Mouse (Mus musculus): ENCODE data around the gene Farp1. TPM values are rescaled to one million over a fixed set of nuclear protein-coding genes. Genes with fewer than 3 reads are reported as not detected.
A peak's percentile ranks its signal among the peaks of the same experiment; 100 is the strongest.

Farp1 gene
- polyA plus RNA-seq, 2 experiments = 43.3 to 78.5 TPM

- ATAC-seq (ENCODE audit: low FRiP score, low read depth) (0 out of 2 replicates have a peak, but pooled peaks have one; percentile 11), DNase-seq (ENCODE audit: low spot score) (no peak)
- WGBS = 71% methylated on average over 13 of the region's 13 CpGs
- Histone ChIP-seq H3K4me2 (replicated peaks; ENCODE audit: low read depth, low read length, severe bottlenecking) (no peak overlapping the region), H3K9ac (ENCODE audit: low read depth, low read length, severe bottlenecking) (no peak overlapping the region), H3K4me1 (ENCODE audit: control insufficient read depth, insufficient read depth, low read length) (peaks cover 16% of the 10 kb centered on the region), H3K36me3 (ENCODE audit: control insufficient read depth, insufficient read depth, low read length) (peaks cover 18% of the 10 kb centered on the region), H3K4me3 (replicated peaks; ENCODE audit: low read length) (no peak overlapping the region), H3K27me3 (ENCODE audit: control insufficient read depth, insufficient read depth, low read length) (no peaks in the 10 kb centered on the region), H3K27ac (replicated peaks; ENCODE audit: low read depth, low read length) (peak overlapping the region; percentile 45), H3K9me3 (ENCODE audit: control insufficient read depth, low read length) (peaks cover 4% of the 10 kb centered on the region; the same call in 1 of the 2 replicates)
- no peak for TF ChIP-seq POLR2A (IDR thresholded peaks at IDR 0.05; ENCODE audit: borderline replicate concordance, extremely low read depth, insufficient read depth, insufficient read length)
These were observed 156.7 kb downstream of the Farp1 start for GRCm38 (mm10) chr14:121191739-121192138.

DNA sequence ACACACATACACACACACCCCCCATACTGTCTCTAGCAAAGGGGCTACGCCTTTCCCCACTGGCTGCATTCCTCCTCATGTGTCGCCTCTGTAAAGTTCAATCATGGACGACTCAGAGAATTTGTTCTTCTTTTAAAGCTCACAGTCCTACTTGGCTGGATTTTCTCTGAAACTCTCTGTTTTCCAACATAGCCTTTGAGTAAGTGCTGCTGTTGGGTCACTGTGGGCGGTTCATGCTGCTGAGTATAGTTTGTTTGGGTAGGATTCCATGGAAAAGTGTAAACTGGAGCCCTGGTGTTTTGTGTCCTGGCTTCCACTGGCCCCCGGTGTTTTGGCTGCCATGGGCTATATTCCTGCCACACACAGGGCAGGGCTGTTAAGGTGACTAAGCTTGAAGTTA lies 157.4 kb downstream of the Farp1 start:
- Histone ChIP-seq H3K4me2 (replicated peaks; ENCODE audit: low read depth, low read length, severe bottlenecking) (no peak overlapping the region), H3K9me3 (ENCODE audit: control insufficient read depth, low read length) (peaks cover 4% of the 10 kb centered on the region; the same call in 1 of the 2 replicates), H3K27ac (replicated peaks; ENCODE audit: low read depth, low read length) (peak overlapping the region; percentile 45), H3K9ac (ENCODE audit: low read depth, low read length, severe bottlenecking) (no peak overlapping the region), H3K4me3 (replicated peaks; ENCODE audit: low read length) (no peak overlapping the region), H3K36me3 (ENCODE audit: control insufficient read depth, insufficient read depth, low read length) (peaks cover 11% of the 10 kb centered on the region), H3K4me1 (ENCODE audit: control insufficient read depth, insufficient read depth, low read length) (peaks cover 16% of the 10 kb centered on the region), H3K27me3 (ENCODE audit: control insufficient read depth, insufficient read depth, low read length) (no peaks in the 10 kb centered on the region)
- WGBS = 40% methylated on average over 5 of the region's 5 CpGs
- ATAC-seq (ENCODE audit: low FRiP score, low read depth) (peak; percentile 48; the same call in 1 of the 2 replicates), DNase-seq (ENCODE audit: low spot score) (no peak)
- no peak for TF ChIP-seq POLR2A (IDR thresholded peaks at IDR 0.05; ENCODE audit: borderline replicate concordance, extremely low read depth, insufficient read depth, insufficient read length)

- TF ChIP-seq POLR2A (IDR thresholded peaks at IDR 0.05; ENCODE audit: borderline replicate concordance, extremely low read depth, insufficient read depth, insufficient read length) = no peak
- Histone ChIP-seq H3K36me3 (ENCODE audit: control insufficient read depth, insufficient read depth, low read length) (peaks cover 7% of the 10 kb centered on the region; the same call in 1 of the 2 replicates), H3K4me2 (replicated peaks; ENCODE audit: low read depth, low read length, severe bottlenecking) (no peak overlapping the region), H3K27ac (replicated peaks; ENCODE audit: low read depth, low read length) (no peak overlapping the region), H3K4me1 (ENCODE audit: control insufficient read depth, insufficient read depth, low read length) (peaks cover 24% of the 10 kb centered on the region), H3K4me3 (replicated peaks; ENCODE audit: low read length) (no peak overlapping the region), H3K9ac (ENCODE audit: low read depth, low read length, severe bottlenecking) (no peak overlapping the region), H3K9me3 (ENCODE audit: control insufficient read depth, low read length) (peaks cover 4% of the 10 kb centered on the region; the same call in 1 of the 2 replicates), H3K27me3 (ENCODE audit: control insufficient read depth, insufficient read depth, low read length) (no peaks in the 10 kb centered on the region)
- DNase-seq (ENCODE audit: low spot score) (no peak), ATAC-seq (ENCODE audit: low FRiP score, low read depth) (no peak)
- WGBS = 91% methylated on average over 2 of the region's 2 CpGs
These were observed 159.0 kb downstream of the Farp1 start for GRCm38 (mm10) chr14:121193981-121194380.

DNA sequence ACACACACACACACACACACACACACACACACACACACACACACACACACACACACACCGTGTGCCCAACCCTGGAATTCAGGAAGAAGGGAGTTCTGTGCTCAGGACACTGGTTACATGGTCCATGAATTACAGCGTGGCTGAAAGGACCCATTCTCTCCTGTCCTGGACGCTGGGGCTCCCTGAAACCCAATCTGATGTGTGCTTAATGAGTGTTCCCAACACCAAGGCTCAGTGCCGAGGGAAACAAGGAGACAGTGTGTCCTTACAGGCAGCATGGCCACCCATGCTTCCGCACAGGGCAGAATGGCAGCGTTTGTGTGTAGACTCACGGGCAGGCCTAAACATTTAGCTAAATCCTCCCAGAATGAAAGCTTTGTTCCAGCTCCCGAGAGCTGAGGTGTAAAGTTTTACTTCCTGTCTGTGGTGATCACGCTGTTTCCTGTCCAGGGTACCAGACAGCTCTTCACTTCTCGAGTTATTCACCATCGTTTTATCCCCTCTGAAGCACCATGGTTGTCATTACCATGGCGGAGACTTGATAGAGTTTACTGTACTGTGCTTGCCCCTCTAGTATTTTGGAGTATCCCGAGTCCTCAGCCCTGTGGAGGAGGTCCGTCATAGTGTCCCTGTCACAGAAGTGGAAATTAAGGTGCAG lies 164.0 kb downstream of the Farp1 start:
- WGBS = 40% methylated on average over 14 of the region's 14 CpGs
- Histone ChIP-seq H3K27ac (replicated peaks; ENCODE audit: low read depth, low read length) (peak overlapping the region; percentile 45), H3K9me3 (ENCODE audit: control insufficient read depth, low read length) (peaks cover 4% of the 10 kb centered on the region; the same call in 1 of the 2 replicates), H3K4me3 (replicated peaks; ENCODE audit: low read length) (no peak overlapping the region), H3K36me3 (ENCODE audit: control insufficient read depth, insufficient read depth, low read length) (0 out of 2 replicates have a peak, but pooled peaks cover 4% of the 10 kb centered on the region), H3K4me2 (replicated peaks; ENCODE audit: low read depth, low read length, severe bottlenecking) (no peak overlapping the region), H3K9ac (ENCODE audit: low read depth, low read length, severe bottlenecking) (no peak overlapping the region), H3K4me1 (ENCODE audit: control insufficient read depth, insufficient read depth, low read length) (peaks cover 27% of the 10 kb centered on the region), H3K27me3 (ENCODE audit: control insufficient read depth, insufficient read depth, low read length) (no peaks in the 10 kb centered on the region)
- DNase-seq (ENCODE audit: low spot score) = peak; percentile 55
- peak; percentile 82 for ATAC-seq (ENCODE audit: low FRiP score, low read depth)
- no peak for TF ChIP-seq POLR2A (IDR thresholded peaks at IDR 0.05; ENCODE audit: borderline replicate concordance, extremely low read depth, insufficient read depth, insufficient read length)

- 0 out of 2 replicates have a peak, but pooled peaks have one; percentile 31 for ATAC-seq (ENCODE audit: low FRiP score, low read depth)
- H3K4me3 ChIP-seq (replicated peaks; ENCODE audit: low read length) = no peak overlapping the region
- peak overlapping the region; percentile 65 for H3K27ac ChIP-seq (replicated peaks; ENCODE audit: low read depth, low read length)
- 0 out of 2 replicates have a peak, but pooled peaks cover 4% of the 10 kb centered on the region for H3K36me3 ChIP-seq (ENCODE audit: control insufficient read depth, insufficient read depth, low read length)
- no peak for TF ChIP-seq POLR2A (IDR thresholded peaks at IDR 0.05; ENCODE audit: borderline replicate concordance, extremely low read depth, insufficient read depth, insufficient read length)
- no peaks in the 10 kb centered on the region for H3K27me3 ChIP-seq (ENCODE audit: control insufficient read depth, insufficient read depth, low read length)
- H3K4me1 ChIP-seq (ENCODE audit: control insufficient read depth, insufficient read depth, low read length) = peaks cover 34% of the 10 kb centered on the region
- peaks cover 4% of the 10 kb centered on the region; the same call in 1 of the 2 replicates for H3K9me3 ChIP-seq (ENCODE audit: control insufficient read depth, low read length)
- DNase-seq (ENCODE audit: low spot score) = peak; percentile 6
- WGBS = 48% methylated on average over 8 of the region's 8 CpGs
- no peak overlapping the region for H3K4me2 ChIP-seq (replicated peaks; ENCODE audit: low read depth, low read length, severe bottlenecking)
- no peak overlapping the region; the same call in 1 of the 2 replicates for H3K9ac ChIP-seq (ENCODE audit: low read depth, low read length, severe bottlenecking)
These were observed 164.8 kb downstream of the Farp1 start for GRCm38 (mm10) chr14:121199789-121200188.

Measured in limb, embryonic 14.5 days (tissue).